Mouse (Mus musculus) T-cell, adult 66 days (primary cell): Measurements from ENCODE around the gene Vmn2r118. TPM values are rescaled to one million over a fixed set of nuclear protein-coding genes. Genes with fewer than 3 reads are reported as not detected.

Source experiments
- total RNA-seq, 2 experiments: library from RNA; stranded (reverse); gene quantifications; 3 replicates in 1 of 2; 4 replicates in 1 of 2; pipeline ENCODE4 v1.2.4; 2023

Gene Vmn2r118
- total RNA-seq, result not detected

GRCm38 (mm10) chr17:55625092-55625491, at the start of gene Vmn2r118:
TSS of gene Vmn2r118 (minus strand) at chr17:55625192.

Other genes with a start within 250 kb of the Vmn2r118 start
- not detected for gene St6gal2, start 179.8 kb downstream of the Vmn2r118 start, total RNA-seq
- gene Pot1b, start 87.4 kb upstream of the Vmn2r118 start, total RNA-seq, result 10 to 100 TPM; 40.3 to 41.0 TPM
- 1 to 10 TPM; 1.0 to 1.3 TPM for gene Adgre4, start 124.8 kb upstream of the Vmn2r118 start, total RNA-seq